Mouse (Mus musculus): ENCODE results near the gene Ranbp9. TPM values are rescaled to one million over a fixed set of nuclear protein-coding genes. Genes with fewer than 3 reads are reported as not detected.
"Not testable (repeated sequence)": the region's sequence is repeated elsewhere in the genome, so short reads cannot be mapped to it uniquely, and the experiment has no call there.

Ranbp9 gene
- polyA plus RNA-seq, 1 experiment from 2014 or later: 15.3 TPM

DNA sequence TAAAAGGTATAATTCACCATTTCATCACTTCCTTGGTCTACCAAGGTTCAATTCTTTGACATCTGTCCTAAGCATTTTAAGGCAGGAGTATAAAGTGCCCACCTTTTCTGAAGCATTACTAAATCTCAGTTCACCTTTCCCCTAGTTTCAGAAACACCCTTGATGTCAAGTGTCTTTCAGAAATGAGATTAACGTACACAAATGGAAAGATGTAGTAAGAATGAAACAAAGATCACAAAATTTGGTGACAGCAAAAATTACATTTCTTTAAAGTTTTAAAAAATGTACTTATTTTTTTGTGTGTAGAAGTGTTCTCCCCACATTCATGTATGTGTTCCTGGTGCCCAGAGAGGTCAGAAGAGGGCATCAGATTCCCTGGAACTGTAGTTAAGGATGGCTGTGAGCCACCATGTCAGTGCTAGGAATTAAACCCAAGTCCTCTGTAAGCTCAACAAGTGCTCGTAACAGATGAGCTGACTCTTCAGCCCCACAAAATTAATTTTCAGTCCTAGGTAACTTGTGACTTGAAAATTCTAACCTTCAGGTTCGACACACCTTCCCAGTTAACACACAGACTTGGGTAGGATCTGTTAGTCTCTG is 3.9 kb downstream of the Ranbp9 start:
- WGBS: 92% methylated on average over 3 of the region's 3 CpGs
- Histone ChIP-seq H3K27me3 (ENCODE audit: control insufficient read depth, insufficient read depth, low read length) (no peaks in the 10 kb centered on the region), H3K36me3 (ENCODE audit: control insufficient read depth, insufficient read depth, low read length) (no peaks in the 10 kb centered on the region), H3K9me3 (ENCODE audit: control insufficient read depth, low read length) (no peaks in the 10 kb centered on the region), H3K9ac (ENCODE audit: low read length) (no peak overlapping the region), H3K27ac (ENCODE audit: low read depth, low read length) (no peak overlapping the region), H3K4me2 (ENCODE audit: low read depth, low read length, severe bottlenecking) (no peak overlapping the region), H3K4me3 (ENCODE audit: low read depth, low read length) (no peak overlapping the region), H3K4me1 (replicated peaks; ENCODE audit: control insufficient read depth, insufficient read depth, low read length) (peaks cover 7% of the 10 kb centered on the region; the same call in 1 of the 2 replicates)
- no peak for ATAC-seq (replicated peaks; ENCODE audit: low FRiP score)
- DNase-seq (ENCODE audit: low spot score): no peak

DNA sequence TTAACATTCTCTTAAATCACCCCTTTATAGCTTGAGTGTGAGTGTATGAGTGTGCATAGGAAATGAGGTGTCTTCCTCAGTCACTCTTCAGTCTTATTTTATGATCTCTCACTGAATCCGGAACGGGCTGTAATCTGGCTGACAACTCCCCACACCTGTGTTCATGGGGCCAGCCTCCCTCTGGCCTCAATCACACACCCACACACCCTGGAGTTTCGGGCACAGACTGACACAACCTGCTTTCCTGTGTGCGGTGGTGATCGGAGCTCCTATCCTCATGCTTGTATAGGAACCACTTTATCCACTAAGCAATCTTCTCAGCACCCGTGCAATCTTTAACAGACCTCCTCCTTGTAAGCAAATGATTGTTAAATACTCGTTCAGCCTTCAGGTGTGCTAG is 4.9 kb downstream of the Ranbp9 start:
- Histone ChIP-seq H3K4me2 (ENCODE audit: low read depth, low read length, severe bottlenecking) (no peak overlapping the region), H3K27me3 (ENCODE audit: control insufficient read depth, insufficient read depth, low read length) (no peaks in the 10 kb centered on the region), H3K9me3 (ENCODE audit: control insufficient read depth, low read length) (no peaks in the 10 kb centered on the region), H3K27ac (ENCODE audit: low read depth, low read length) (no peak overlapping the region), H3K4me1 (replicated peaks; ENCODE audit: control insufficient read depth, insufficient read depth, low read length) (peaks cover 4% of the 10 kb centered on the region; the same call in 1 of the 2 replicates), H3K4me3 (ENCODE audit: low read depth, low read length) (no peak overlapping the region), H3K9ac (ENCODE audit: low read length) (no peak overlapping the region), H3K36me3 (ENCODE audit: control insufficient read depth, insufficient read depth, low read length) (no peaks in the 10 kb centered on the region)
- 88% methylated on average over 7 of the region's 7 CpGs for WGBS
- no peak for DNase-seq (ENCODE audit: low spot score)
- no peak for ATAC-seq (replicated peaks; ENCODE audit: low FRiP score)

DNA sequence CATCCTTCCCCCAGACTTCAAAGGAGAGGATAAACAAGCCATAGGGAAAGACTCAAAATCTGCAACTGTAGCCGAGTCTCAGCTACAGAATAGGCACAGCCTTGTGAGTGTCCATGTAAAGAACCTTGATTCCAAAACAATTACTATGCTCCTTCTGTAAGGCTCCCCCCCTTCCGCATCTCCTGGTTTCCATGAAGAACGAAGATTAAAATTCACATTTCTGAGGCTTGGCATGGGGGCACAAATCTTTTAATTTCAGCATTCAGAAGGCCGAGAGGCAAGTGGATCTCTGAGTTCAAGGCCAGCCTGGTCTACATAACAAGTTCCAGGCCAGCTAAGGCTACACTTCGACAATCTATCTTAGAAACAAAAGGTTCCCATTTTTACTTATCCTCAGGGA is 6.4 kb downstream of the Ranbp9 start:
- H3K9ac ChIP-seq (ENCODE audit: low read length): no peak overlapping the region
- no peak overlapping the region for H3K27ac ChIP-seq (ENCODE audit: low read depth, low read length)
- no peaks in the 10 kb centered on the region; the same call in 1 of the 2 replicates for H3K36me3 ChIP-seq (ENCODE audit: control insufficient read depth, insufficient read depth, low read length)
- no peak for ATAC-seq (replicated peaks; ENCODE audit: low FRiP score)
- no peaks in the 10 kb centered on the region for H3K27me3 ChIP-seq (ENCODE audit: control insufficient read depth, insufficient read depth, low read length)
- no peak overlapping the region for H3K4me2 ChIP-seq (ENCODE audit: low read depth, low read length, severe bottlenecking)
- WGBS: 91% methylated on average over 5 of the region's 5 CpGs
- DNase-seq (ENCODE audit: low spot score): no peak
- H3K9me3 ChIP-seq (ENCODE audit: control insufficient read depth, low read length): no peaks in the 10 kb centered on the region
- H3K4me1 ChIP-seq (replicated peaks; ENCODE audit: control insufficient read depth, insufficient read depth, low read length): peaks cover 4% of the 10 kb centered on the region; the same call in 1 of the 2 replicates
- no peak overlapping the region for H3K4me3 ChIP-seq (ENCODE audit: low read depth, low read length)

DNA sequence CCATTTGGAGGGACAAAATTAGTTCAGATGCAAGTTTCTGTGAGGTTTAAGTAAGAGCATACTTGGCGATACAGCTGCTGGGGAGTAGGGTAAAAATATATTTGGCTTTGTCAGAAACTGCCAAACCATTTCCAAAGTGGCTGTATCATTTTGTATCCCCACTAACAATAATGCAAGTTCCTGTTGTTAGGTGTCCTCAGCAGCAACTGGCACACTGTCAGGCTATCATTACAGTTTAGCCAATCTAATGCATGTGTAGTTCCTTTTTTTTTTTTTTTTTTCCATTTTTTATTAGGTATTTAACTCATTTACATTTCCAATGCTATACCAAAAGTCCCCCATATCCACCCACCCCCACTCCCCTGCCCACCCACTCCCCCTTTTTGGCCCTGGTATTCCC is 9.2 kb downstream of the Ranbp9 start:
- H3K4me2 ChIP-seq (ENCODE audit: low read depth, low read length, severe bottlenecking); H3K4me1 ChIP-seq (replicated peaks; ENCODE audit: control insufficient read depth, insufficient read depth, low read length); DNase-seq (ENCODE audit: low spot score); H3K9ac ChIP-seq (ENCODE audit: low read length); H3K4me3 ChIP-seq (ENCODE audit: low read depth, low read length); H3K9me3 ChIP-seq (ENCODE audit: control insufficient read depth, low read length); H3K27ac ChIP-seq (ENCODE audit: low read depth, low read length); H3K27me3 ChIP-seq (ENCODE audit: control insufficient read depth, insufficient read depth, low read length); ATAC-seq (replicated peaks; ENCODE audit: low FRiP score); H3K36me3 ChIP-seq (ENCODE audit: control insufficient read depth, insufficient read depth, low read length): not testable (repeated sequence)
- 95% methylated on average over 1 of the region's 1 CpGs for whole genome bisulfite sequencing

DNA sequence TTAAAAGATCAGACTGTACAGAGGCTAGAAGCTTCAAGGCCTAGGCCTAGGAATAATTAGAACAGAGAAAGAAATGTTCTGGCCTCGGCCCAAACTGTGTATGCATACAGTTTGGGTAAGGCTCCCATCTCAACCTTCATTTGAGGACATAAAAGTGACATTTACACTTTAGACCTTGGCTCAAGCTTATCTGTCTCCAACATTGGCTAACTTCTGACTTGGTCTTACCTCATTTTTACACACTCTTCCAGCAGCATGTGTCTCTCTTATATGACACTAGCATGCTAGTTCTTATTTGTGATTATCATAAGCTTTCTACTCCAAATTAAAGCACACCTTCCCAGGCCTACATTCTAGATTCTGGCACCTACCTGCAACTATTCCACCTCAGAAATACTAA is 11.5 kb downstream of the Ranbp9 start:
- ATAC-seq (replicated peaks; ENCODE audit: low FRiP score): no peak
- no peak for DNase-seq (ENCODE audit: low spot score)
- Histone ChIP-seq H3K4me1 (replicated peaks; ENCODE audit: control insufficient read depth, insufficient read depth, low read length) (no peaks in the 10 kb centered on the region), H3K9me3 (ENCODE audit: control insufficient read depth, low read length) (no peaks in the 10 kb centered on the region; the same call in 1 of the 2 replicates), H3K9ac (ENCODE audit: low read length) (no peak overlapping the region), H3K36me3 (ENCODE audit: control insufficient read depth, insufficient read depth, low read length) (no peaks in the 10 kb centered on the region; the same call in 1 of the 2 replicates), H3K4me3 (ENCODE audit: low read depth, low read length) (no peak overlapping the region), H3K27ac (ENCODE audit: low read depth, low read length) (no peak overlapping the region), H3K4me2 (ENCODE audit: low read depth, low read length, severe bottlenecking) (no peak overlapping the region), H3K27me3 (ENCODE audit: control insufficient read depth, insufficient read depth, low read length) (no peaks in the 10 kb centered on the region)
- 100% methylated on average over 1 of the region's 1 CpGs for WGBS

DNA sequence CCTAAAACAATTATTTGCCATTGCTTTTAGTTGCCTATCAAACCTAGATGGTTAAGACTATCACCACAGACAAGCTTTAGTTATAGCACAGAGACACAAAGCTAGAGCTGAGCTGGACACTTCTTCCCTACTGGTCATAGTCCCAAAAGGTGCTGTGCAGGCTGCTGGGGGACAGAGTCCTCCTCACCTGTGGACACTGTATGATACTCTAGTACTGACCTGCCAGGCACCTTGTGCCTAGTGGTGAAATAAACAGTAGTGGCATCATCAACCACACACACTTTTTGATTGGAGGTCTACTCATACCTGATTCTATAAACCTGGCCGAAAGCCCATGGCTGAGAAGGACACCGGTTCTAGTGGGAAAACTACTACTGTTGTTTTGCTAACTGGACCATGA is 16.5 kb downstream of the Ranbp9 start:
- no peak overlapping the region for H3K27ac ChIP-seq (ENCODE audit: low read depth, low read length)
- no peak overlapping the region for H3K4me3 ChIP-seq (ENCODE audit: low read depth, low read length)
- WGBS: 93% methylated on average over 2 of the region's 2 CpGs
- no peaks in the 10 kb centered on the region; the same call in 1 of the 2 replicates for H3K9me3 ChIP-seq (ENCODE audit: control insufficient read depth, low read length)
- DNase-seq (ENCODE audit: low spot score) (no peak), ATAC-seq (replicated peaks; ENCODE audit: low FRiP score) (no peak)
- no peak overlapping the region for H3K9ac ChIP-seq (ENCODE audit: low read length)
- no peaks in the 10 kb centered on the region for H3K4me1 ChIP-seq (replicated peaks; ENCODE audit: control insufficient read depth, insufficient read depth, low read length)
- no peaks in the 10 kb centered on the region for H3K27me3 ChIP-seq (ENCODE audit: control insufficient read depth, insufficient read depth, low read length)
- no peaks in the 10 kb centered on the region for H3K36me3 ChIP-seq (ENCODE audit: control insufficient read depth, insufficient read depth, low read length)
- H3K4me2 ChIP-seq (ENCODE audit: low read depth, low read length, severe bottlenecking): no peak overlapping the region

DNA sequence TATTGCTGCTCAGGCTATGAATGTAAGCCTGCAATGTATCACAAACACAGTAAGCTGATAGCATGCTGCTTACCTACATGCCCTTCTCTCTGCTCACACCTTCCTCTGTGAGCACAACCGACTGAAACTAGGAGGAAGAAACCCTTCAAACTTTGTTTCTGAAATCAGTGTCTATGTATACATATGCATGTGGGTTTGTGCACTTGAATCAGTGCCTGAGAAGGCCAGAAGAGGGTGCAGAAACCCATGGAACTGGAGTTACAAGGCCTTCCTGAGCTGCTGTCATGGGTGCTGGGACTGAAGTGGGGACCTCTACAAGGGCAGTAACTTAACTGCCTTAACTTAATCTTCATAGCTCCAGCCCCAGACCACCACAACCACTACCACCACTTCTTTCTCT is 23.9 kb downstream of the Ranbp9 start:
- DNase-seq (ENCODE audit: low spot score) (no peak), ATAC-seq (replicated peaks; ENCODE audit: low FRiP score) (no peak)
- Histone ChIP-seq H3K9me3 (ENCODE audit: control insufficient read depth, low read length) (no peaks in the 10 kb centered on the region), H3K36me3 (ENCODE audit: control insufficient read depth, insufficient read depth, low read length) (no peaks in the 10 kb centered on the region), H3K4me1 (replicated peaks; ENCODE audit: control insufficient read depth, insufficient read depth, low read length) (no peaks in the 10 kb centered on the region; the same call in 1 of the 2 replicates), H3K27me3 (ENCODE audit: control insufficient read depth, insufficient read depth, low read length) (no peaks in the 10 kb centered on the region), H3K9ac (ENCODE audit: low read length) (no peak overlapping the region), H3K27ac (ENCODE audit: low read depth, low read length) (no peak overlapping the region), H3K4me2 (ENCODE audit: low read depth, low read length, severe bottlenecking) (no peak overlapping the region), H3K4me3 (ENCODE audit: low read depth, low read length) (no peak overlapping the region)
- 92% methylated on average over 1 of the region's 1 CpGs for WGBS

DNA sequence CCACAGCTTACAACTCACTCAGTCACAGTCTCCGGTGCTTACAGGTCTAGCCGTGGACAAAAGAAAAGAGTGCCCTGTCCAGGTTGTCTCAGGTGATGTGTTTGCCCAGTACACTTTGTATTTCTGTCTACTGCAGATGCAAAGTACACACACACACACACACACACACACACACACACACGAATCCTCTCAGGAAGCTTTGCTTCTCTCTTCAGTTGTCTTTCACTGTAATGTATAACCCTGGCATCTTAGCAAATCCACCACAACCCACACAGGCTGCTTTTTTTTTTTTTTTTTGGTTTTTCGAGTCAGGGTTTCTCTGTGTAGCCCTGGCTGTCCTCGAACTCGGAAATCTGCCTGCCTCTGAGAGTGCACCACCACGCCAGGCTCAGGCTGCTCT is 26.7 kb downstream of the Ranbp9 start:
- DNase-seq (ENCODE audit: low spot score): no peak
- Histone ChIP-seq H3K27me3 (ENCODE audit: control insufficient read depth, insufficient read depth, low read length) (no peaks in the 10 kb centered on the region), H3K4me3 (ENCODE audit: low read depth, low read length) (no peak overlapping the region), H3K36me3 (ENCODE audit: control insufficient read depth, insufficient read depth, low read length) (no peaks in the 10 kb centered on the region), H3K9ac (ENCODE audit: low read length) (no peak overlapping the region), H3K4me2 (ENCODE audit: low read depth, low read length, severe bottlenecking) (no peak overlapping the region), H3K9me3 (ENCODE audit: control insufficient read depth, low read length) (no peaks in the 10 kb centered on the region), H3K27ac (ENCODE audit: low read depth, low read length) (no peak overlapping the region), H3K4me1 (replicated peaks; ENCODE audit: control insufficient read depth, insufficient read depth, low read length) (no peaks in the 10 kb centered on the region; the same call in 1 of the 2 replicates)
- ATAC-seq (replicated peaks; ENCODE audit: low FRiP score): no peak
- 90% methylated on average over 7 of the region's 7 CpGs for WGBS
